Mouse (Mus musculus) myocyte (in vitro differentiated cells): ENCODE measurements around the gene Gpr150.

ENCODE experiments used
- CEBPB ChIP-seq: IDR thresholded peaks from 2 replicates; pipeline ENCODE4 v1.6.1; 2011; ENCODE audit warnings: mild to moderate bottlenecking, moderate library complexity; ENCODE audit not compliant: poor library complexity, insufficient read depth, severe bottlenecking
- MAX ChIP-seq: IDR thresholded peaks from one replicate; pipeline ENCODE4 v1.6.1; 2011; ENCODE audit warnings: low read depth, mild to moderate bottlenecking, control low read depth
- MYOD1 ChIP-seq, 3 experiments: IDR thresholded peaks; one replicate each; pipeline ENCODE4 v1.6.1; 2011; ENCODE audit warnings: control low read depth in 2 of 3, low read depth in 2 of 3, mild to moderate bottlenecking in 2 of 3, moderate library complexity in 1 of 3; ENCODE audit not compliant: insufficient read length in 2 of 3, control insufficient read depth in 1 of 3
- POLR2A ChIP-seq: IDR thresholded peaks from one replicate; pipeline ENCODE4 v1.6.1; 2011; ENCODE audit warnings: low read depth, mild to moderate bottlenecking, control low read depth, moderate library complexity; ENCODE audit not compliant: insufficient read length
- TCF12 ChIP-seq: IDR thresholded peaks from one replicate; pipeline ENCODE4 v1.6.1; 2011; ENCODE audit warnings: mild to moderate bottlenecking, control low read depth; ENCODE audit not compliant: poor library complexity, insufficient read depth, severe bottlenecking
- USF1 ChIP-seq: IDR thresholded peaks from one replicate; pipeline ENCODE4 v1.6.1; 2011; ENCODE audit warnings: low read depth, mild to moderate bottlenecking, control low read depth, moderate library complexity

GRCm38 (mm10) chr13:76014511-76014910, 42.3 kb downstream of the Gpr150 start:
- TF ChIP-seq POLR2A (no peak), CEBPB (no peak), MYOD1 (IDR thresholded peaks at IDR 0.05; ENCODE audit: control insufficient read depth in 1 of 3, insufficient read length in 2 of 3, low read depth in 2 of 3) (no peak), MAX (no peak), TCF12 (no peak), USF1 (no peak)
